22 mouse cellular contexts compared by ENCODE assay signal in the genomic region with DNA sequence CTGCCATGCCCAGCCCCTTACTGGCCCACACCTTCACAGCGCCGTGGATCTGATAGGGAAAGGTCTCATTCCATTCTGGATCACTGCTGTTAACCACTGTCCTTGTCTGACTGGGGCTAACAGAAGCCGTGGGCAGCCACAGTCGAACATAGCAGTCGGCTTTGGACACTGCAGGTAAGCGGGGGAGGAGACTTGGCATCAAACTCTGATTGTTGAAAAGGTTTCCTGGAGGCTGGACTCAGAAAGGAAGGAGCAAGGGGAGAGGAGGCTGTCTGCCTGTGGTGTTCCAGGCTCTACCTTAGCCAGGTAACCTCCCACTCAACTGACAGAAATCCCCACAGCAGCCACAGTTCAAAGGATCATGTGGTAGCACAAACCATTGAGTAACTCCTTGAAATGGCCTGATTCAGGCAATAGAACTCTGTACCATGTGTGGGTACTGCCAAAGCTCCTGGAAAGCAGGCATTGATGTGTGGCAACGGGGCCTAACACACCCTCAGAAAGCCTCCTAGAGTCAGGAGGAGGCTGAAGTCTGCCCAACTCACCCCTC. TPM values are rescaled to one million over a fixed set of nuclear protein-coding genes. Genes with fewer than 3 reads are reported as not detected.
"Had no signal": no experiment of that assay in that cellular context is flagged by ENCODE, and none has a peak within 500 bp of the region (broad histone marks: within the 10 kb centered on the region; RNA-seq: fewer than 3 reads in every experiment).

No protein-coding gene starts in this region.

- H3K4me2 ChIP-seq: hindbrain, embryonic 14.5 days; kidney, embryonic 15.5 days; limb, embryonic 15.5 days; liver, embryonic 13.5 days; lung, embryonic 14.5 days; midbrain, embryonic 11.5 days; neural tube, embryonic 13.5 days had no signal

- H3K9me3 ChIP-seq: kidney, embryonic 15.5 days; limb, embryonic 15.5 days; liver, embryonic 13.5 days; megakaryocyte, embryonic 14.5 days; neural tube, embryonic 13.5 days had no signal

- H3K4me1 ChIP-seq: kidney, embryonic 15.5 days; liver, embryonic 13.5 days; neural tube, embryonic 13.5 days had no signal

- DNase-seq: kidney, adult 2 months; kidney, postnatal 14 days; liver, embryonic 13.5 days; lung, embryonic 14.5 days; retina, postnatal 1 day; right cerebral cortex, postnatal 4 days; spleen, adult 18-20 months; thymus, adult 2 months; thymus, postnatal 25 days had no signal

- ATAC-seq: intestine, embryonic 16.5 days; midbrain, embryonic 16.5 days had no signal

- H3K27me3 ChIP-seq: kidney, embryonic 15.5 days; limb, embryonic 15.5 days; liver, embryonic 13.5 days; neural tube, embryonic 13.5 days had no signal

- H3K27ac ChIP-seq: hindbrain, embryonic 14.5 days; kidney, embryonic 15.5 days; left cerebral cortex, adult 2 months; limb, embryonic 15.5 days; liver, embryonic 13.5 days; macrophage; neural tube, embryonic 13.5 days had no signal

- H3K9ac ChIP-seq: hindbrain, embryonic 14.5 days; kidney, embryonic 15.5 days; limb, embryonic 15.5 days; liver, embryonic 13.5 days; lung, embryonic 14.5 days; neural tube, embryonic 13.5 days had no signal

- H3K4me3 ChIP-seq: kidney, embryonic 15.5 days; left cerebral cortex, adult 2 months; limb, embryonic 15.5 days; liver, embryonic 13.5 days; megakaryocyte, embryonic 14.5 days; neural tube, embryonic 13.5 days had no signal

RNA-seq across cellular contexts. Expression of a gene that starts 1.6 kb away (rescaled TPM):
- polyA plus RNA-seq: hindbrain, embryonic 14.5 days; kidney, embryonic 15.5 days; limb, embryonic 11.5 days; liver, embryonic 13.5 days; macrophage; midbrain, embryonic 11.5 days; midbrain, embryonic 16.5 days; neural tube, embryonic 13.5 days; stomach, embryonic 14.5 days had no signal

RNA-seq across cellular contexts. Expression of a gene that starts 23.4 kb away (rescaled TPM):
- polyA plus RNA-seq: hindbrain, embryonic 14.5 days; intestine, embryonic 16.5 days; kidney, adult 2 months; large intestine, adult 2 months; liver, embryonic 13.5 days; lung, embryonic 14.5 days; macrophage; stomach, embryonic 14.5 days had no signal
